Mouse (Mus musculus) embryonic facial prominence, embryonic 11.5 days (tissue): ENCODE results near the gene Polr2e. TPM values are rescaled to one million over a fixed set of nuclear protein-coding genes. Genes with fewer than 3 reads are reported as not detected.
"Not testable (repeated sequence)": the region's sequence is repeated elsewhere in the genome, so short reads cannot be mapped to it uniquely, and the experiment has no call there.

Experiments
- ATAC-seq: fragments of 200-750 bp; cut with Nextera tagmentation; replicated peaks from 2 replicates; pipeline ENCODE4 v1.8.0; 2017; ENCODE audit warnings: low read depth; ENCODE audit not compliant: insufficient number of reproducible peaks, low FRiP score, low TSS enrichment
- DNase-seq: peaks from one replicate; pipeline ENCODE4 v3.0.0-alpha.2; 2015; ENCODE audit warnings: low spot score
- H3K27ac ChIP-seq: fragments of 300-500 bp; sonication (generic); replicated peaks from 2 replicates; pipeline ENCODE4 v1.5.1; 2014; ENCODE audit warnings: mild to moderate bottlenecking, low read depth, low read length, control low read depth
- H3K27me3 ChIP-seq: fragments of 300-500 bp; sonication (generic); 2 replicates; pipeline ENCODE4 v1.6.1; 2014; ENCODE audit warnings: mild to moderate bottlenecking, low read length, moderate library complexity, mixed read lengths; ENCODE audit not compliant: control insufficient read depth, insufficient read depth
- H3K36me3 ChIP-seq: fragments of 300-500 bp; sonication (generic); replicated peaks from 2 replicates; pipeline ENCODE4 v1.6.1; 2014; ENCODE audit warnings: low read depth, mild to moderate bottlenecking, low read length, moderate library complexity, mixed read lengths; ENCODE audit not compliant: control insufficient read depth, insufficient read depth
- H3K4me1 ChIP-seq: fragments of 300-500 bp; sonication (generic); 2 replicates; pipeline ENCODE4 v1.6.1; 2014; ENCODE audit warnings: low read length, mixed read lengths; ENCODE audit not compliant: control insufficient read depth, insufficient read depth
- H3K4me2 ChIP-seq: fragments of 300-500 bp; sonication (generic); 2 replicates; pipeline ENCODE4 v1.6.1; 2014; ENCODE audit warnings: low read depth, mild to moderate bottlenecking, control low read depth, low read length, moderate library complexity
- H3K4me3 ChIP-seq: fragments of 300-500 bp; sonication (generic); 2 replicates; pipeline ENCODE4 v1.5.1; 2014; ENCODE audit warnings: low read depth, low read length, control low read depth
- H3K9ac ChIP-seq: fragments of 300-500 bp; sonication (generic); replicated peaks from 2 replicates; pipeline ENCODE4 v1.6.1; 2014; ENCODE audit warnings: mild to moderate bottlenecking, control low read depth, low read length
- H3K9me3 ChIP-seq: fragments of 300-500 bp; sonication (generic); replicated peaks from 2 replicates; pipeline ENCODE4 v1.6.1; 2016; ENCODE audit warnings: mild to moderate bottlenecking, low read length, inconsistent platforms, mixed read lengths; ENCODE audit not compliant: control insufficient read depth
- WGBS: fragments of 180-500 bp; shearing (Covaris S2); extraction: QIAGEN DNeasy Blood & Tissue Kit; methylation state at CpG from one replicate; pipeline ENCODE4 v1.1.7; 2014; 5-methylcytosine and 5-hydroxymethylcytosine counted together
- polyA plus RNA-seq: library from polyadenylated mRNA; unstranded; fragments of >200 nt; fragmentation: Nextera tagmentation; extraction: Ambion mirVana; gene quantifications from 2 replicates; pipeline ENCODE4 v1.2.1, GENCODE M21; 2014

The Polr2e gene
- polyA plus RNA-seq, 1 experiment from 2014 or later, result 266 TPM

DNA sequence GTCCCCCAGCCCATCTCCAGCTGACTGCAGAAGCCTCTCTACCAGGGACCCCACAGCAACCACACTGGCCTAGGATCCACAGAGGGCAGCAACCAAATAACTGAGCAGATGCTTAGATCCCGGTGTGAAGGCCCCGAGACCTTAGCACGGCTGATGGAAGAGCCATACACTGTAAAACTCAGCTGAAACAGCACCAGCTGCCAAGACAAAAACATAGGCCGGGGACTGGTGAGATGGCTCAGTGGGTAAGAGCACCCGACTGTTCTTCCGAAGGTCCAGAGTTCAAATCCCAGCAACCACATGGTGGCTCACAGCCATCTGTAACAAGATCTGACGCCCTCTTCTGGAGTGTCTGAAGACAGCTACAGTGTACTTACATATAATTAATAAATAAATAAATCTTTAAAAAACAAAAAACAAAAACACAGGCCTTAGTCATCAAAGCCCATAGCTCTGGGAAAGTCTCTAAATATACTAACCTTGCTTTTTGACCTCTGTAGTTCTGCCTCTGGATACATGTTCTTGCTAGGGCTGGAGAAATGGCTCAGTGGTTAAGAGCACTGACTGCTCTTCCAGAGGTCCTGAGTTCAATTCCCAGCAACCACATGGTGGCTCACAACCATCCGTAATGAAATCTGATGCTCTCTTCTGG is 1.9 kb upstream of the Polr2e start:
- H3K4me2 ChIP-seq, H3K27me3 ChIP-seq, H3K27ac ChIP-seq, ATAC-seq, H3K9me3 ChIP-seq, H3K9ac ChIP-seq, H3K4me3 ChIP-seq, DNase-seq, H3K36me3 ChIP-seq, H3K4me1 ChIP-seq: not testable (repeated sequence)
- WGBS, result 86% methylated on average over 8 of the region's 8 CpGs

DNA sequence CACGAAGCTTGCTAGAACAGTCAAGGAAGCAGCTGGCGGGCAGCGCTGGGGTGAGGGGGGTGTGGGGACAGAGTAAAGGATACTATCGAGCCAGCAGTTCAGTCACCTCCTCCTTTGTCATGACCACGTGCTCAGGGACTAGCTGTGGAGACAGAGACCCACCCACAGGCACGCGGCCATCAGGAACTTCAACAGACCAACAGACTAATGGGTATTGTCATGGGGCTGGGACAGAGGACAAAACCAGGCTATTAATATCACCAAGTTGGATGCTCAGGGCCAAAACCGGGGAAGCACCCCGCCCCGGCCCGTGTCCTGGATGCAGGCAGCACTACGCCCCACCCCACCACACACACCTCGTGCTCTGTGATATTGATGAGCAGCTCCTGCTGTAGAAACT is 2.8 kb downstream of the Polr2e start:
- Histone ChIP-seq H3K9ac (no peak overlapping the region), H3K4me3 (no peak overlapping the region)

DNA sequence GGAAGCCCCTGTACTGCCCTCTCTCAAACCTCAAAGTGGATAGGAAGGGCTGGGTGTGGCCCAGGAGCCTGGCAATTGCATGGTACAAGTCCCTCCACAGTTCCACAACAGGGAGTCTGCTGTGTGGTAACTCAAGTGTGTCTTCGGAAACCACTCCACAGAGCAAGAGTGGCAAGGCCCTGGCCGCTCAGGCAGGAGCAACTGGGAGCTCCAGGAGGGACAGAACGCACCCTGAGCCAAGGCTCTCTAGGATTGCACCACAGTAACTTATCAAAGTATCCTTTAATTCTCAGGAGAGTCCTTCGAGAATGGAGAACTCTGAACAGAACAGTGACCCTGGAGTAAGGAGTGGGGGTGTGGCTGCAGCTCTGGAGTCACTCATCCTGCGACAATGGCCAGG is 3.9 kb downstream of the Polr2e start:
- no peak overlapping the region for H3K27ac ChIP-seq
- H3K9ac ChIP-seq, result no peak overlapping the region
- 94% methylated on average over 5 of the region's 5 CpGs for WGBS

More for the DNA sequence above, 2.8 kb downstream of the Polr2e start:
- DNase-seq, result no peak
- Histone ChIP-seq H3K9me3 (no peaks in the 10 kb centered on the region), H3K36me3 (peaks cover 8% of the 10 kb centered on the region), H3K27me3 (no peaks in the 10 kb centered on the region), H3K4me1 (peaks cover 4% of the 10 kb centered on the region; the same call in 1 of the 2 replicates), H3K27ac (no peak overlapping the region), H3K4me2 (no peak overlapping the region)
- WGBS, result 92% methylated on average over 13 of the region's 13 CpGs
- no peak for ATAC-seq

DNA sequence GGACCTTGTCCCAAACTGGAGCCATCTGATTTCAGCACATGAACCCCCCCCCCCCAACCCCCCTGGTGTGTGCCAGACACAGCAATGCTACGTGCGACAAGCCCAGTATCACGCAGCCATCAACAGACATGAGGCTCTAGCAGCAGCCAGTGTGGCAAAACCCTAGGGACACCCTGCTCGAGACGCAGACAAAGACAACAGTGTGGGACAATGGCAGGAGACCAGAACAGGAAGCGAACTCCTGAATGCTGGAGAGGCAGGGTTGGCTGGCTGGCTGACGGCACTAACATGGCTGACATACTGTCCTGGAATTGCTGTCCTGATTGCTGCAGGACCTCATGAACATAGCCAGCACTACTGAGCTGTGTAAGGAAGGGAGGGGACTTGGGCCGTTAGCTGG is 4.4 kb downstream of the Polr2e start:
- H3K27ac ChIP-seq, result no peak overlapping the region
- H3K36me3 ChIP-seq, result peaks cover 8% of the 10 kb centered on the region
- DNase-seq (no peak), ATAC-seq (no peak)
- no peak overlapping the region for H3K4me3 ChIP-seq
- H3K9ac ChIP-seq, result no peak overlapping the region
- no peaks in the 10 kb centered on the region for H3K9me3 ChIP-seq
- H3K27me3 ChIP-seq, result no peaks in the 10 kb centered on the region
- WGBS, result 74% methylated on average over 8 of the region's 8 CpGs
- no peak overlapping the region for H3K4me2 ChIP-seq
- H3K4me1 ChIP-seq, result peaks cover 4% of the 10 kb centered on the region; the same call in 1 of the 2 replicates

More for the DNA sequence above, 3.9 kb downstream of the Polr2e start:
- no peak for DNase-seq
- Histone ChIP-seq H3K27me3 (no peaks in the 10 kb centered on the region), H3K36me3 (peaks cover 8% of the 10 kb centered on the region), H3K4me2 (no peak overlapping the region), H3K9me3 (no peaks in the 10 kb centered on the region), H3K4me3 (no peak overlapping the region), H3K4me1 (peaks cover 4% of the 10 kb centered on the region; the same call in 1 of the 2 replicates)
- ATAC-seq, result no peak

DNA sequence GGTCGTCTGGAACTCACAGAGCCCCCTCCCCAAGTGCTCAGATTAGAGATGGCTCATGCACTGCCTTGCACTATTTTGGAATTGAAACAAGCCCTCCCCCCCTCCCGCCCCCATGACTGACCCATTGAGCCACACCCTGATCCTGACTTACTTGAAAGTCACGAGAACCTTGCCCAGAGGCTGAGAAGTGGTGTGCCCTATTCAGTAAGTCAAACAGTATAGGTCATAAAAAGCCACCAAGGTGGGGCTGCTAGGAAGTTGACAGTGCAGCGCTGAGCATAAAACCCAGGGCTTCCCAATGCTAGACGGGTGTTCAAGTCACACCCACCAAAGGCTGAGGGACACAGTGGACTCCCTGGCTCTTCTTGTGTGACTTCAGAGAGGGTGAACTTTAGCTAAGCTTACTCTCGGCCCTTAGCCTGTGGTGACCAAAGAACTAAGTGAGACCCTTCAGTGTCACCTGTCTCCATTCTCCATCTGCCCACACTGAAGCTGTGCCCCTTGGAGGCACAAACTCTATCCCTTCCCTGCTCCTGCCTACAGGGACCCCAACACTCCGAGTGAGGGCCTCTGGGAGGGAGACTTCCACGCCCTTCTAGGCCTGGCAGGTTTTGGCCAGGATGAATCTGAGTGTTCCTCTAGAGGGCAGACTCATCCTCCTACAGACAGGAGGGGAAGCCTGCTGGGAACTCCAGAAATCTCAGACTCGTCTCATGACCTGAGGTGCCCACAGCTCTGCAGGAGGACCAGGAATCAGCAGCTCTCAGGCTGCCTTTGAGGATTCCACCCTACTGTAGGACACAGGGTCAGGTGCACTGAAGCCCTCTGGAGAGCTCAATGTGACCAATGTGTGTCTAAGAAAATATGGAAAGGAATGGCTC is 5.8 kb downstream of the Polr2e start:
- H3K4me1 ChIP-seq, result peaks cover 4% of the 10 kb centered on the region; the same call in 1 of the 2 replicates
- no peak overlapping the region for H3K4me3 ChIP-seq
- H3K27ac ChIP-seq, result 0 out of 2 replicates have a peak overlapping the region, but pooled peaks have one; percentile 13
- H3K36me3 ChIP-seq, result peaks cover 8% of the 10 kb centered on the region
- no peak for ATAC-seq
- DNase-seq, result peak; percentile 52
- 52% methylated on average over 9 of the region's 9 CpGs for WGBS
- no peaks in the 10 kb centered on the region for H3K27me3 ChIP-seq
- no peaks in the 10 kb centered on the region for H3K9me3 ChIP-seq
- H3K4me2 ChIP-seq, result no peak overlapping the region
- H3K9ac ChIP-seq, result no peak overlapping the region

DNA sequence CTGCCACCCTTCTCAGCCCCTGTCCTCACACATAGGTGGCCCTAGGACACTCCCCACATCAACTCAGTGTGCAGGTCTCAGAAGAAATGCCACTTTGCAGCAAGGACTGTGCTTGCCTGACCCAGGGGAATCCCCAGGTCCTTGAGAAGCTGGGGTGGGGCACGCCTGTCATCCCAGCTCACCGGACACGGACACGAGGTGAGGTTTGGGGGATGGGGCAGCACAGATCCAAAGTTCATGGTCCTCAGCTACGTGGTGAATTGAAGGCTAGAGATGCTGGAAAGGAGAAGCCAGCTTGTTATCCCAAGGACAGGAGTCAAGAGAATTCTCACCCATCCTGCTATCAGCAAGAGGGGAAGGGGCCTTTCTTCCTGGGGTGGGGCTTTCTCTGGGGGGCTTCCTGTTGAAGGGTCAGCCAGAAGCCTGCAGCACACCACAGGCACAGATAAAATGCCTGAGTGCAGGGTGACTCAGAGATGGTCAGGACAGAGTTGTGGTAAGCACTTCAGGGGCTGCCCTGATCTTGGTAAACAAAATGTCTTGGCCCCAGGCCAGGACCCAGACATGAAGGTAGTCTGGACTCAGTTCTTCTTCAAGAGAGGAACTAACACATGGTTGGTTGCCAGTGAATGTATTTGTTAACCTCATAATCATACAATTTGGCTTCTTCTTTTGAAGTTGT is 6.7 kb downstream of the Polr2e start:
- Histone ChIP-seq H3K9me3 (no peaks in the 10 kb centered on the region), H3K9ac (no peak overlapping the region), H3K4me1 (no peaks in the 10 kb centered on the region), H3K36me3 (peaks cover 8% of the 10 kb centered on the region), H3K27me3 (no peaks in the 10 kb centered on the region), H3K4me2 (no peak overlapping the region), H3K4me3 (no peak overlapping the region), H3K27ac (0 out of 2 replicates have a peak overlapping the region, but pooled peaks have one; percentile 13)
- 68% methylated on average over 5 of the region's 5 CpGs for WGBS
- DNase-seq (no peak), ATAC-seq (no peak)

DNA sequence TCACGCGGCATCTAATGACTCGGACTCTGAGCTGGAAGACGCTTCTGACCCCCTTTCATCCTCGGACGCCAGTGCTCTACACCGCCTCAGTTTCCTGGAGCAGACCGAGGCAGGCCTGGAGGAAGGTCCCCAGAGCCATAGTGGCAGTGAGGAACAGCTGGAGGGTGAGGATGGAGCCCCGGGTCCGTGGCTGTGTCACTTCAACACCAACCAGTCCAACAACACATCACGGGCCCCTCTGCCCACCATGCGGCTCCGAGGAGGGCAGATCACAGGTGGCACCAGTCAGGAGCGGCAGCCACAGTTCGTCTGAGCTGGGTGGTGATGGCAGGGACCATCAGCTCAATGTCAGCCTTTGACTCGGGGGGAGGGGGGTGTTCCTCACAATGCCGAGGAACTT is 8.9 kb downstream of the Polr2e start:
- no peak overlapping the region for H3K27ac ChIP-seq
- no peak overlapping the region for H3K4me2 ChIP-seq
- H3K4me3 ChIP-seq, result no peak overlapping the region
- DNase-seq, result no peak
- H3K9ac ChIP-seq, result no peak overlapping the region
- H3K4me1 ChIP-seq, result no peaks in the 10 kb centered on the region
- no peaks in the 10 kb centered on the region for H3K27me3 ChIP-seq
- WGBS, result 86% methylated on average over 17 of the region's 17 CpGs
- H3K36me3 ChIP-seq, result peaks cover 4% of the 10 kb centered on the region
- ATAC-seq, result no peak
- H3K9me3 ChIP-seq, result no peaks in the 10 kb centered on the region
